Mouse (Mus musculus) liver, postnatal 0 days (tissue): ENCODE results near the gene Sac3d1. TPM values are rescaled to one million over a fixed set of nuclear protein-coding genes. Genes with fewer than 3 reads are reported as not detected.
"Not testable (repeated sequence)": the region's sequence is repeated elsewhere in the genome, so short reads cannot be mapped to it uniquely, and the experiment has no call there.

Experiments
- ATAC-seq: fragments of 200-750 bp; cut with Nextera tagmentation; 2 replicates; pipeline ENCODE4 v1.8.0; 2017; ENCODE audit warnings: mild to moderate bottlenecking, moderate library complexity
- DNase-seq: peaks from one replicate; pipeline ENCODE4 v3.0.0-alpha.2; 2016
- H3K27ac ChIP-seq: fragments of 300-500 bp; sonication (generic); 2 replicates; pipeline ENCODE4 v1.5.1; 2014; ENCODE audit warnings: antibody characterized with exemption, moderate library complexity, mild to moderate bottlenecking, low read depth
- H3K27me3 ChIP-seq: fragments of 300-500 bp; sonication (generic); 2 replicates; pipeline ENCODE4 v1.6.1; 2014; ENCODE audit warnings: low read length, control low read depth, mixed read lengths; ENCODE audit not compliant: insufficient read depth
- H3K36me3 ChIP-seq: fragments of 300-500 bp; sonication (generic); replicated peaks from 2 replicates; pipeline ENCODE4 v1.6.1; 2014; ENCODE audit warnings: mild to moderate bottlenecking, control low read depth, low read length, moderate library complexity, mixed read lengths; ENCODE audit not compliant: insufficient read depth
- H3K4me1 ChIP-seq: fragments of 300-500 bp; sonication (generic); 2 replicates; pipeline ENCODE4 v1.6.1; 2014; ENCODE audit warnings: antibody characterized with exemption, mild to moderate bottlenecking, control low read depth; ENCODE audit not compliant: insufficient read depth
- H3K4me2 ChIP-seq: fragments of 300-500 bp; sonication (generic); 2 replicates; pipeline ENCODE4 v1.6.1; 2014; ENCODE audit warnings: low read depth, mild to moderate bottlenecking, low read length, moderate library complexity, mixed read lengths
- H3K4me3 ChIP-seq: fragments of 300-500 bp; sonication (generic); 2 replicates; pipeline ENCODE4 v1.5.1; 2014; ENCODE audit warnings: low read depth, low read length
- H3K9ac ChIP-seq: fragments of 300-500 bp; sonication (generic); replicated peaks from 2 replicates; pipeline ENCODE4 v1.6.1; 2014; ENCODE audit warnings: mild to moderate bottlenecking, moderate library complexity
- H3K9me3 ChIP-seq: fragments of 300-500 bp; sonication (generic); 2 replicates; pipeline ENCODE4 v1.6.1; 2016; ENCODE audit warnings: mild to moderate bottlenecking, control low read depth, low read length, mixed read lengths
- CTCF ChIP-seq: sonication (generic); IDR thresholded peaks from 2 replicates; pipeline ENCODE4 v1.5.1; 2016; ENCODE audit warnings: antibody characterized with exemption, low read depth
- EP300 ChIP-seq: IDR thresholded peaks from 2 replicates; pipeline ENCODE4 v1.6.1; 2016; ENCODE audit warnings: antibody characterized with exemption, low read depth, mild to moderate bottlenecking
- WGBS: fragments of 180-500 bp; shearing (Covaris S2); extraction: QIAGEN DNeasy Blood & Tissue Kit; methylation state at CpG from one replicate; pipeline ENCODE4 v1.1.7; 2014; ENCODE audit not compliant: insufficient replicate concordance; 5-methylcytosine and 5-hydroxymethylcytosine counted together
- polyA plus RNA-seq: library from polyadenylated mRNA; unstranded; fragments of >200 nt; fragmentation: Nextera tagmentation; extraction: Ambion mirVana; gene quantifications from 2 replicates; pipeline ENCODE4 v1.2.1, GENCODE M21; 2015

Gene Sac3d1
- polyA plus RNA-seq, 1 experiment from 2014 or later, result 15.6 TPM

GRCm38 (mm10) chr19:6144842-6145241 lies 26.4 kb upstream of the Sac3d1 start:
- Histone ChIP-seq H3K4me1 (peaks cover 6% of the 10 kb centered on the region), H3K9me3 (no peaks in the 10 kb centered on the region), H3K27me3 (no peaks in the 10 kb centered on the region), H3K4me3 (no peak overlapping the region), H3K4me2 (no peak overlapping the region), H3K36me3 (no peaks in the 10 kb centered on the region), H3K9ac (no peak overlapping the region), H3K27ac (no peak overlapping the region)
- 75% methylated on average over 5 of the region's 5 CpGs for WGBS
- DNase-seq, result no peak
- no peak for ATAC-seq
- TF ChIP-seq EP300, result no peak
- TF ChIP-seq CTCF, result no peak

GRCm38 (mm10) chr19:6141394-6141749 lies 22.9 kb upstream of the Sac3d1 start, which contains the start of gene Arl2:
TSS of gene Arl2 (minus strand) at chr19:6141548.
- TF ChIP-seq CTCF, result peak; percentile 70
- TF ChIP-seq EP300, result peak; percentile 58; the same call in 1 of the 2 replicates
- Histone ChIP-seq H3K4me1 (peaks cover 8% of the 10 kb centered on the region), H3K4me2 (peak within 1 kb of the TSS; percentile 83), H3K9me3 (no peaks in the 10 kb centered on the region), H3K27me3 (no peaks in the 10 kb centered on the region), H3K27ac (peak within 1 kb of the TSS; percentile 94), H3K4me3 (peak within 1 kb of the TSS; percentile 57), H3K36me3 (0 out of 2 replicates have a peak, but pooled peaks cover under 1% of the 10 kb centered on the region), H3K9ac (peak within 1 kb of the TSS; percentile 75)
- DNase-seq (peak; percentile 84), ATAC-seq (peak; percentile 76)
- WGBS, result 1% methylated on average over 15 of the region's 15 CpGs

- Histone ChIP-seq H3K27ac (peak within 1 kb of the TSS; percentile 94), H3K36me3 (0 out of 2 replicates have a peak, but pooled peaks cover 4% of the 10 kb centered on the region), H3K4me3 (peak within 1 kb of the TSS; percentile 57), H3K27me3 (no peaks in the 10 kb centered on the region), H3K9me3 (no peaks in the 10 kb centered on the region), H3K4me1 (peaks cover 8% of the 10 kb centered on the region), H3K9ac (peak within 1 kb of the TSS; percentile 75), H3K4me2 (peak within 1 kb of the TSS; percentile 83)
- ATAC-seq (peak; percentile 94), DNase-seq (peak; percentile 94)
- peak; percentile 91 for TF ChIP-seq CTCF
- 0 out of 2 replicates have a peak, but pooled peaks have one; percentile 74 for TF ChIP-seq EP300
- under 1% methylated on average over 47 of the region's 68 CpGs for WGBS
Measured at GRCm38 (mm10) chr19:6140678-6141393, 22.4 kb upstream of the Sac3d1 start, which contains the start of gene Batf2. TSS of gene Batf2 (plus strand) at chr19:6140983.

GRCm38 (mm10) chr19:6140374-6140677 lies 21.9 kb upstream of the Sac3d1 start:
- peak overlapping the region; percentile 57 for H3K4me3 ChIP-seq
- ATAC-seq (no peak; the same call in 1 of the 2 replicates), DNase-seq (no peak)
- H3K4me2 ChIP-seq, result peak overlapping the region; percentile 83
- peaks cover 8% of the 10 kb centered on the region for H3K4me1 ChIP-seq
- H3K9me3 ChIP-seq, result no peaks in the 10 kb centered on the region
- peak overlapping the region; percentile 94 for H3K27ac ChIP-seq
- 0 out of 2 replicates have a peak, but pooled peaks cover 7% of the 10 kb centered on the region for H3K36me3 ChIP-seq
- WGBS, result 6% methylated on average over 16 of the region's 16 CpGs
- TF ChIP-seq EP300 (no peak), CTCF (no peak)
- no peaks in the 10 kb centered on the region for H3K27me3 ChIP-seq
- H3K9ac ChIP-seq, result peak overlapping the region; percentile 75

- H3K27me3 ChIP-seq, result no peaks in the 10 kb centered on the region
- no peaks in the 10 kb centered on the region for H3K9me3 ChIP-seq
- peak overlapping the region; percentile 57; the same call in 1 of the 2 replicates for H3K4me3 ChIP-seq
- H3K36me3 ChIP-seq, result 0 out of 2 replicates have a peak, but pooled peaks cover 7% of the 10 kb centered on the region
- DNase-seq (no peak), ATAC-seq (no peak)
- TF ChIP-seq CTCF (no peak), EP300 (no peak)
- H3K4me1 ChIP-seq, result peaks cover 8% of the 10 kb centered on the region
- no peak overlapping the region for H3K27ac ChIP-seq
- peak overlapping the region; percentile 75 for H3K9ac ChIP-seq
- peak overlapping the region; percentile 83 for H3K4me2 ChIP-seq
- WGBS, result 92% methylated on average over 6 of the region's 6 CpGs
Measured at GRCm38 (mm10) chr19:6139701-6140100, 21.3 kb upstream of the Sac3d1 start.

- no peak overlapping the region for H3K27ac ChIP-seq
Measured at GRCm38 (mm10) chr19:6136397-6136796, 17.9 kb upstream of the Sac3d1 start.

GRCm38 (mm10) chr19:6133197-6133596 lies 14.7 kb upstream of the Sac3d1 start:
- DNase-seq, H3K27me3 ChIP-seq, H3K9me3 ChIP-seq, H3K36me3 ChIP-seq, H3K9ac ChIP-seq: not testable (repeated sequence)
- peak; percentile 46 for ATAC-seq
- peak overlapping the region; percentile 72 for H3K27ac ChIP-seq
- peaks cover 33% of the 10 kb centered on the region for H3K4me1 ChIP-seq
- peak overlapping the region; percentile 13; the same call in 1 of the 2 replicates for H3K4me3 ChIP-seq
- peak overlapping the region; percentile 60 for H3K4me2 ChIP-seq
- 57% methylated on average over 1 of the region's 1 CpGs for WGBS

More at GRCm38 (mm10) chr19:6136397-6136796, 17.9 kb upstream of the Sac3d1 start:
- Histone ChIP-seq H3K9ac (no peak overlapping the region), H3K9me3 (no peaks in the 10 kb centered on the region), H3K4me1 (peaks cover 26% of the 10 kb centered on the region), H3K36me3 (0 out of 2 replicates have a peak, but pooled peaks cover 9% of the 10 kb centered on the region), H3K4me3 (no peak overlapping the region), H3K27me3 (no peaks in the 10 kb centered on the region), H3K4me2 (no peak overlapping the region)
- TF ChIP-seq EP300, result no peak
- no peak for TF ChIP-seq CTCF
- no peak for ATAC-seq
- 81% methylated on average over 3 of the region's 3 CpGs for WGBS
- no peak for DNase-seq
